Mouse (Mus musculus): ENCODE data around the gene Zc3hav1.

Gene Zc3hav1

DNA sequence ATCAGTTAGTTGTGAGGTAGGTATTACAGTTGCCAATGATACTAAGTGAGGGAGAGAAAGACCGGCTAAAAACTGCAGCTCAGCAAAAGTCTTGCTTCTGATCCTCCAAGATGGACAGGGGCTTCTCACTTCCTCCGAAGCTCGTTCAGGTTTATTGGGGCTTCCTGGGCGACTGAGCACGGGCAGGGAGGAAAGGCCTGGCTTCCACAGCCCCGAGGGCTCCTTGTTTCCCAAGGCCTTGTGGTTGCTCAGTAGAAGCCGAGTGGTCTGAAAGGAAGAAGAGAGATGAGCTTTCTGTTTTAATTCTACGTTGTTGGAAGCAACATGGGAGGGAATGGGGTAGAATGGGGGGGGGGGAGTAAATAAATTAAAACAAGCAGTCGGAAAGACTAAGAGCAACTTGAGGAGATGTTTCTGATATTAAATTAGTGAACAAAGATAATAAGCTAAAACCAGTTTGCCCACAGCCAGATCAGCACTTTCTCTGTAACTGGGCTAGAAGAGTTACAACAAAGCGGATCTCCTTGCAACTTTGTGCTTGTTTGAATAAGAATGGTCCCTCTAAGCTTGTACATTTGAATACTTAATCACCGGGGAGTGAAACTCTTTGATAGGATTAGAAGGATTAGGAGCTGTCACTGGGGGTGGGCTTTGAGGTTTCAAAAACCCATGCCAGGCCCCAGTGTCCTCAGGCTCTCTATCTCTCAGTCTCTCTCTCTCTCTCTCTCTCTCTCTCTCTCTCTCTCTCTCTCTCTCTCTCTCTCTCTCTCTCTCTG, 61.3 kb downstream of the Zc3hav1 start:
- no peak for DNase-seq

GRCm38 (mm10) chr6:38284422-38284821, 70.0 kb downstream of the Zc3hav1 start:
- DNase-seq, result no peak

DNA sequence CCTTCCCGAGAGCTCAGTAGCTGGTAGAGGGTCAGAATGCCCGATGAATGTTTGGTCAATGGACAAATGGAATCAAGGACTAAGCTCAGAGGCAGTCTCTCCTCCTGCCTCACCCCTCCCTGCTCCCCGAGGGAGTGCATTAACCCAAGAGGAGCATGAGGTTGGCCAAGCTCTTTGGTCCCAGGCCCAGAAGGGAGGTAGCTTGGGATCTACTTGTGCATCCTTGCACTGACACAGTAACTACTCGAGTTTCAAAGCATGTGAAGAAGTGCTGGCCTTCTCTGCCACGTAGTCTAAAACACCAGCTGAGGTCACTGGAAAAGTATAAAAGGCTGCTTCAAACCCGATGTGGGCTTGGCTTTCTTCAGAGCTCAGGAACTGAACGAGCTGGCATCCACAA, 89.9 kb downstream of the Zc3hav1 start:
- DNase-seq, result no peak

DNA sequence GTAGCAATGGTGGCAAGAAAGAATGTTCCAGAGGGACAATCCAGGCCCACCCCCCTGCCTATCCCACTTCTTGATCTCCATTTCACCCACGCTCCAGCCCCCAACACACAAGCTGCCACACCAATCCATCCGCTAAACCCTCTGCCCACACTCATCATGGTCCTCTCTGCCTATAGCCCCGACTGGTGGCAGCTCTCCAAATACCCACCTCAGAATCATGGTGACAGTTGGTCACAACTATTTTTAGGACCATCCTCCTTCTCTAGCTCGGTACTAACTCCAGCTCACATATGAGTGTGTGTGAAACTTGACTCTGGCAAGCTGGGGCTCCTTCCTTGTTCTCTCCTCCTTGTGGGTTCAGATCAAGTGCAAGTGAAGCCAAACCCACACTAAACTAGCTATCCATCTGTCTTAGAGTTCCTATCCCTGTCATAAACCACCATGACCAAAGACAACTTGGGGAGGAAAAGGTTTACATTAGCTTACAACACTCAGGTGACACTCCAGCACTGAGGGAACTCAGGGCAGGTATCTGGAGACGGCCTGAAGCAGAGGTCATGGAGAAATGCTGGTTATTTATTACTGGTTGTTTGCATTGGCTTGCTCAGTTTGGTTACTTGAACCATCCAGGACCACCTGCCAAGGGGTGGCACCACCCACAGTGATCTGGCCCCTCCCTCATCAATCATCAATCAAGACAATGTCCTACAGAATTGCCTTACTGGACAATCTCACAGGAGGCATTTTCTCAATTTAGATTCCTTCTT, 90.8 kb downstream of the Zc3hav1 start:
- DNase-seq, result no peak

GRCm38 (mm10) chr6:38261877-38262276, 92.5 kb downstream of the Zc3hav1 start:
- DNase-seq, result no peak

GRCm38 (mm10) chr6:38257506-38257905, 96.9 kb downstream of the Zc3hav1 start:
- no peak for DNase-seq

DNA sequence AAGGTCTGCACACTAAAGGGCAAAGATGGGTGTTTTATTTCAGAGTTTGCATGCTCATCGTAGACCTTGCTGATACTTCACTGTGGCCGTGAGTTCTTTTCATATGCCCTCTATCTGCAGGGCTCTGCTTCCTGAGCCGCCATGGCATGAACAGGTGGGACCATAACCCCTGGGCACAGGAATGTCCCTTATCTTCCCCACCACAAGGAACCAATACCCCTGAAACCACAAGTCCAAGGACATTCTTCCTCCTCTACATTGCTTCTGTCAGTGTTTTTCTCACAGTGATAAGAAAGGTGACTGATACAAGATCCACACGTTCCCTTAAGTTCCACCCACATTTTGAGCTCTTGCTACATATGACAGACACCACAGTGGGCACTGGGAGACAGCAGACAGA, 97.6 kb downstream of the Zc3hav1 start:
- no peak for DNase-seq

DNA sequence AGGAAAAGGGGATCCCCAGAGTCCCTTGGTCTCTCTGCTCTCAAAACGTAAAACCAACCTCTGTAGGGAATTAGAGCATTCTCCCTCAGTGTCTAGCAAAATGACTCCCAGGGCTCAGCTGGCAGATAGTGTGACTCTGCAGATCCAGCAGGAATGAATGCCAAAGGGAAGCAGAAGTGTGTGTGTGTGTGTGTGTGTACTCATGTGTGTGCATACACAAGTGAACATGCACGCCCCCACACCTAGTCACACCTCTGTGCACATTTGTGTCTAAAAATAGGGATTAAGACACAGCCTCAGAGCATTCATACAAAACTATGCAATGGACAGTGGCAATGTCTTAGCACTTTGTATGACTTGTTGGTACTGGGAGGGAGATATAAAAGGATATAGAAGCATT, 98.6 kb downstream of the Zc3hav1 start:
- no peak for DNase-seq

Data from spleen, adult 18-20 months (tissue).